Mouse (Mus musculus) common myeloid progenitor, adult 5-6 weeks (primary cell): ENCODE data around the gene Zfp622. TPM values are rescaled to one million over a fixed set of nuclear protein-coding genes. Genes with fewer than 3 reads are reported as not detected.
"Not testable (repeated sequence)": the region's sequence is repeated elsewhere in the genome, so short reads cannot be mapped to it uniquely, and the experiment has no call there.

Experiments used
- ATAC-seq: replicated peaks from 2 replicates; pipeline ENCODE4 v1.8.0; 2016; ENCODE audit warnings: low read depth, mild to moderate bottlenecking, moderate TSS enrichment, inconsistent platforms; ENCODE audit not compliant: poor library complexity, severe bottlenecking
- total RNA-seq: library from RNA; stranded (forward); fragments of 200-1000, 187-1606 nt; gene quantifications from 2 replicates; pipeline ENCODE4 v1.2.3, GENCODE M21; 2017

Gene Zfp622
- total RNA-seq, 1 experiment from 2014 or later = 120 TPM

DNA sequence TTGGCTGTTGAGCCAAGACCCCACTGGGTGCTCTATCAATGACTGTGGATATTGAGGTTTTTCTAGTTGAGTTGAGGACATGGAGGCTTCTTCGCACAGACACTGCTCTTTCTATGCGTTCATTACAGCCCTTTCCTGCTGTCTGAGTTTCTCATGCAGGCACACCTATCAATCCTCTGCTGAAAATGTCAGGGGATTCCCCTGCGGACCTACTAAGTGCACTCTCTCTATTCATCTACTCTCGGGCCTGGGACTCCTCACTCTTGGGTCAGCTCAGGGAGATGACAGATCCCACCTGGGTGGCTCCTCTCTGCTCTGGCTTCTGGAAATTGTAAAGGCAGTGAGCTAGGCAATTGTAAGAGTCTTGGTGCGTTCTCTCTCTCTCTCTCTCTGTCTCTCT, 23.9 kb upstream of the Zfp622 start:
- ATAC-seq = no peak

- ATAC-seq = 0 out of 2 replicates have a peak, but pooled peaks have one; percentile 22
These were observed 17.9 kb upstream of the Zfp622 start for GRCm38 (mm10) chr15:25966220-25966774.

- 0 out of 2 replicates have a peak, but pooled peaks have one; percentile 18 for ATAC-seq
These were observed 12.6 kb upstream of the Zfp622 start for GRCm38 (mm10) chr15:25971596-25971995.

DNA sequence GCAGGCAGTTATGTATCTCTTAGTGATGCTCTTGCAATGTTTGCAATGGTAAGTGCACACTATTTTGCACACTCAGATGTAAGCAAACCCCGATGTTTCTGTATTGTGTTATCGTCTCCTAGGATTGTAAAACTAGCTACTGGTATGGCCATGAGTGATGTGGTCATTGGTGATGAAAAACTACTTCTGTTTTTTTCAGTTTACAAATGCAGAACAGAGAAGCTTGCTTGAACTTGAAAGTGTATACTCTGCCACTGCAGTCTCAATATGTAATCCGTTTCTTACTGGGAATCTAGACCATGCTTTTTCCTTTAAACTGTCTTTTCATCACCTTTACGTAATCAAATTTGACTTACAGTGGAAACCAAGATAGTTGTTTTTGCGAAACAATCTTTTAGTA, 11.4 kb upstream of the Zfp622 start:
- ATAC-seq = no peak

DNA sequence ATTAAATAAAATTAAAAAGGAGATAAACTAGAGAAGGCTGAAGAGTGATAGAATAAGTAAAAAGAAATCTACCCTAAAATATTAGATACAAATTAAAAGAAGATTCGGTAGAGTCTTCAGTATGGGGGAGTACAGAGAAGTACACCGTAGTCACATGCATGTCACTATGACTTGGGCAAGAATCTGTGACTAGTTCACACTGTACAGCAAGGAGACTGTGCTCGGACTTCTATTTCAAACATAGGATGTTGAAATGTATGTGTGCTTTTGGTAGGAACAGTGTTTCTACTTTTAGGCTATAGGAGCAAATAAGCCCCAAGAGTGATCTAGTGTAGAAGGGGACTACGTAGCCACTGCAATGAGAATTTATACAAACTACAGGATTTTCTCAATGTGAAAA, 9.8 kb upstream of the Zfp622 start:
- ATAC-seq = no peak

DNA sequence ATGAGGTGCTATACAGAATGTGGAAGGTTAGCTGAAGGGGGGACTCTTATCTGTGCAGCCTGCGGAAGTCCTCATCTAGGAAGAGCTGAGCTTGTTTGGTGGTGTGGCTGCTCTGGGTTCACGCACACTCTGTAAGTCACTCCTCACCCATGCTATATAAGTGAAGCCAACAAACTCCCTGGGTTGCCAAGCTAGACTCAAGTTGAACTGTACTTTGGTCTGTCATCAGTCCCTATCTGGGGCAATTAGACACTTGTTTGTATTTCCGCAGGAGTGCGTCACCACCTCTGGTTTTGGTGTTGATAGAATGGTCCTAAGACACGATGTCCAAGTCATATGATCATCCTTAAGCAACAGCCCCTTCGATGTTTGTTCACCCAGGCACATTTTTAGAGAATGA, 8.4 kb upstream of the Zfp622 start:
- no peak for ATAC-seq

- not testable (repeated sequence) for ATAC-seq
These were observed 552 bp upstream of the Zfp622 start for GRCm38 (mm10) chr15:25983614-25984013.

DNA sequence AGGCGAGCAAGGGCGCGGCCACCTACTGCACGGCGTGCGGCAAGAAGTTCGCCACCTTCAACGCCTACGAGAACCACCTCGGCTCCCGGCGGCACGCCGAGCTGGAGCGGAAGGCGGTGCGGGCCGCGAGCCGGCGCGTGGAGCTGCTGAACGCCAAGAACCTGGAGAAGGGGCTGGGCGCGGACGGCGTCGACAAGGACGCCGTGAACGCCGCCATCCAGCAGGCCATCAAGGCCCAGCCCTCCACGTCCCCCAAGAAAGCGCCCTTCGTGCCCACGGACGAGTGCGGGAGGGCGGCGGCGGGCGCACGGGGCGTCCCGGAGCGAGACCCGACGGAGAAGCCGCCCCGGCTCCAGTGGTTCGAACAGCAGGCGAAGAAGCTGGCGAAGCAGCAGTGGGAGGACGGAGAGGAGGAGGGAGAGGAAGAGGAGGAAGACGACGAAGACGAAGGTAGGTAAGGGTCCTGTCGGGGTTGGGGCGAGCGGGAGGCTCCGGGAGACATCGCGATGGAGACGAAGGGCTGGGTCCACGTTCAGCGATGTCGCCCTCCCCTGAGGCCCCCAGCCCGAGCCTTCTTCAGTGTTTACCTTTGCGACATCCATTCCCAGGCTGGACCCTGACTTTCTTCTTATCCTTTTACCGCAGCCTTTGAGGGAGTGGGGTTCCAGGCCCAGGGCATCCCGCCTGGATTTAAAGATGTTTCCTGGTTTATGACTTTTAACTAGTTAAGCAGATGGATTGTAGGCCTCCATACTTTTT, 747 bp downstream of the Zfp622 start:
- no peak for ATAC-seq

DNA sequence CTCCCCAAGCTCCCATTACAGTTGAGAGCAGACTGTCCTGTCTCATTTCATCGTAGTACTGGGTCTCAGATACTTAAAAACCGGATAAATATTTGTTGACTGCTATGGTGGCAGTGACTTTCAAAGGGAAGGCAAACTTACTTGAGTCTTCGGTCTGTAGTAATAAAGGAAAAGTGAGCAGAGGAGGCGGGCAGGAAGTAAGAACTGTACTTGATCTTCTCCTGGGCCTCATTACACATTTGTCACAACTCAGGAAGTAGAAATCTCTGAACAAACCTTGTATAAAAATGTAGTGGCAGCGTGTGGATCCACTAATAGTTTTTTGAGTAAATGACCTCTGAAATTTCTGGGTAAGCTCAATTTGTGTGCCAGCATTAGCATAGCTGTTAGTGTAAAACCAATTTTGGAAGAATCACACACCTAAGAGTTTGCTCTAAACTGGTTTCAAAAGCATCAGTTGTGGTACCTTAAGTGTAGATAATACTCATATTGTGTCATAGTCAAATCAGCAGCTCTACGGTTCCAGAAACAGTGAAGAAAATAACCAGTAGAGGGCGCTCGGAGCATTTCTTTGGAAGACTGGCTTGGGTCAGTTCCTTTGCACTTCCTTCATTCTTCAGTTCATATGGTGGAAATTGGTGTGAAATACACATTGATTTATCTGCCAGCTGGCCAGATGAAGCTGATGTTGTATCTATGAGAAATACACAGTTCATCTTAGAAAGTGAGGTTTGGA, 9.0 kb downstream of the Zfp622 start:
- ATAC-seq = peak; percentile 83

GRCm38 (mm10) chr15:25995521-25995920, 11.4 kb downstream of the Zfp622 start:
- 0 out of 2 replicates have a peak, but pooled peaks have one; percentile 37 for ATAC-seq

DNA sequence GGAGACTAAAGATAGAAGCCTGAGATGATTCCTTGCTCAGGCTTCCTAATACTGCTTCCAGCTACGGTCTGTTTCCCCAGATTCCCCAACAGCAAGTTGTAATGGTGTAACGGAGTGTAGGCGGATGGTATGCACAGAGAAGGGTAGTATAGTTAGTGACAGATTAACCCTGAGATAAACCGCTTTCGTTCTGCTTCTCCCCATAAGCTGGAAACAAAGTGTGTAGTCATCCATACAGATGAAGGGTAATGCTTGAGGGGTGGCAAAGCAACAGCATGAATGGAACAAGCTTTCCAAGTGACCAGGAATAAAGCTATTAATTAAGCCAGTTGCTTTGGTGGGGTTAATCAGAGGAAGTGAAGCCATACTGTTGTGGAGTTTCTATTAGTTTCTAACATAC, 15.4 kb downstream of the Zfp622 start:
- ATAC-seq = not testable (repeated sequence)

- ATAC-seq = no peak
These were observed 24.5 kb downstream of the Zfp622 start for GRCm38 (mm10) chr15:26008621-26009020.

DNA sequence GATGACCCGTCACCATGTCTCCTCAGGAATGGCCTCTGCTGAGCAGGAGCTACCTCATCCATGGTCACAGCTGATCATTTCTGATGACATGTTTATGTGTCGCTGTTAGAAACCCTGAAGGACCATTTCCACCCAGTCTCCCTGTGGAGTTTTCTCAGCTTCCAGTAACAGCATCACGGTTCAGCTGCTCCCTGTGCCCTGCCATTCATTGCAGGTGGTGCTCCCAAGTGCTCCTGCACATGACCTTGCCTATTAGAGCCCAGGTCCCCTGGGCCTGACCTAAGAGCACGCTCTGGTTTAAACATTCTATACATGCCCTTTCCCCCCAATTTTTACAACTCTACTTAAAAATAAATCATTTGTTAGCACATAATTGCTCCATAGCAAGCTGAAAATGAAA, 28.7 kb downstream of the Zfp622 start:
- no peak for ATAC-seq

- ATAC-seq = peak; percentile 82
These were observed 32.0 kb downstream of the Zfp622 start for GRCm38 (mm10) chr15:26015979-26016665.

- ATAC-seq = no peak
These were observed 37.6 kb downstream of the Zfp622 start for GRCm38 (mm10) chr15:26021721-26022120.

GRCm38 (mm10) chr15:26022636-26023035, 38.5 kb downstream of the Zfp622 start:
- no peak for ATAC-seq

DNA sequence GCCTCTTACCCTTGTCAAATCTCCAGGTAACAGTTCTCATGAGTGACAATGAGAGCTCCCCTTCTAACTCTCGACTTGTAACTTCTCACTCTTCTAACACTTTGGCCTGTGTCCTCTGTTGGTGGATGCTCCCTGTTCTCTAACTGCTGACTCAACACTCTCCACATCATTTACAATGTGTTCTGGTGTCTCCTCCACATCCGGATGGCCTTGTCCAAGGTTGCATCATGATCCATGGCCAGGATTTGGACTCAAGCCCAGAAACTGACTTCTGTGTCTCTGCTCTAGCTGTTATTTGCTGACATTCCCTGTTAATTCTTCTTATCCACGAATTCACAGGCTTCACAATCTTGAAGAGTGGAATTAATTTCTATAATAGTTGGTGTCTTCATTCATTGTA, 47.5 kb downstream of the Zfp622 start:
- no peak for ATAC-seq

DNA sequence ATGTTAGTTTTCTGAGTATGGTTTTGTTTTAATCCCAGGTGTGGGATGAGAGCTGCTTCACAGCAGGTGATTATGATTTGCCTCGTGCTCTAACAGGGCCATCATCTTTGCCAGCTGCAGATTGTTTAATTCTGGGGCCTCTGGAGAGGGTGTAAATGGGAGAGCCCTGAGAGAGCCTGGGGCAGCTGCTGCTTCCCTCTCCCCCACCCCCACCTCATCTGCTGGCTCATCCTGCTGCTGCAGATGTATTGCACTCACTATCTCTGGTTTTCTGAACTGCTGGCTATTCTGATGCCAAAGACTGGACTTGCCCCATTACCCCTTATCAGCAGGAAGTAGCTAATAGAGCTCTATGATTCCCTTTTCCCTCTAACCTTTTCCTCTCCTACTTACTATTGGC, 56.4 kb downstream of the Zfp622 start:
- no peak for ATAC-seq

GRCm38 (mm10) chr15:26041196-26041947, 57.2 kb downstream of the Zfp622 start:
- ATAC-seq = no peak
